Mouse (Mus musculus) ES-E14 (cell line): ENCODE data around the gene Acly.

Experiments
- CHD2 ChIP-seq: IDR thresholded peaks from 2 replicates; pipeline ENCODE4 v1.6.1; 2014; ENCODE audit warnings: mild to moderate bottlenecking, low read depth, low read length, inconsistent platforms
- HCFC1 ChIP-seq: IDR thresholded peaks from 2 replicates; pipeline ENCODE4 v1.6.1; 2012; ENCODE audit warnings: low read length, inconsistent platforms, borderline replicate concordance; ENCODE audit not compliant: insufficient read depth
- MAFK ChIP-seq: IDR thresholded peaks from 2 replicates; pipeline ENCODE4 v1.6.1; 2014; ENCODE audit warnings: mild to moderate bottlenecking, low read depth, low read length, inconsistent platforms; ENCODE audit not compliant: insufficient read depth

GRCm38 (mm10) chr11:100484461-100484860, 43.3 kb downstream of the Acly start:
- no peak for TF ChIP-seq MAFK
- TF ChIP-seq HCFC1, result no peak
- TF ChIP-seq CHD2, result no peak
